Mouse (Mus musculus) erythroblast, embryonic 14.5 days (primary cell): ENCODE data around the gene Tardbp. TPM values are rescaled to one million over a fixed set of nuclear protein-coding genes. Genes with fewer than 3 reads are reported as not detected.

ENCODE experiments used
- H3K27me3 ChIP-seq: 2 replicates; pipeline ENCODE4 v1.6.1; 2012; ENCODE audit warnings: inconsistent platforms; ENCODE audit not compliant: control insufficient read depth
- H3K36me3 ChIP-seq: 2 replicates; pipeline ENCODE4 v1.6.1; 2012; ENCODE audit warnings: mild to moderate bottlenecking, inconsistent platforms; ENCODE audit not compliant: control insufficient read depth
- H3K4me1 ChIP-seq: 2 replicates; pipeline ENCODE4 v1.6.1; 2012; ENCODE audit warnings: inconsistent platforms; ENCODE audit not compliant: control insufficient read depth
- H3K4me3 ChIP-seq: replicated peaks from 2 replicates; pipeline ENCODE3; 2012; ENCODE audit warnings: moderate library complexity, mild to moderate bottlenecking, inconsistent platforms
- H3K9me3 ChIP-seq: 2 replicates; pipeline ENCODE4 v1.6.1; 2012; ENCODE audit warnings: low read length, inconsistent platforms, mixed read lengths; ENCODE audit not compliant: control insufficient read depth
- GATA1 ChIP-seq: IDR thresholded peaks from 2 replicates; pipeline ENCODE4 v1.6.1; 2012; ENCODE audit warnings: low read length, inconsistent platforms, mixed read lengths
- TAL1 ChIP-seq: IDR thresholded peaks from 3 replicates; pipeline ENCODE4 v1.6.1; 2012; ENCODE audit warnings: low read length, inconsistent platforms, mixed read lengths
- polyA plus RNA-seq: library from polyadenylated mRNA; stranded (reverse); fragments of >175 nt; gene quantifications from 2 replicates; pipeline ENCODE4 v1.2.3, GENCODE M21; 2012

Gene Tardbp
- 2.2 and 3.0 TPM in 2 replicates for polyA plus RNA-seq

- Histone ChIP-seq H3K4me3 (peak within 1 kb of the TSS; percentile 100), H3K27me3 (no peaks in the 10 kb centered on the region), H3K36me3 (peaks cover 39% of the 10 kb centered on the region), H3K4me1 (peaks cover 35% of the 10 kb centered on the region), H3K9me3 (no peaks in the 10 kb centered on the region)
- TF ChIP-seq GATA1 (no peak), TAL1 (no peak)
These were observed at the start of gene Tardbp for GRCm38 (mm10) chr4:148626623-148627185. Gene Tardbp (minus strand): TSS chr4:148627019.

- H3K4me3 ChIP-seq = no peak overlapping the region
- TF ChIP-seq TAL1 (no peak), GATA1 (no peak)
- H3K27me3 ChIP-seq = peaks cover 5% of the 10 kb centered on the region; the same call in 1 of the 2 replicates
- H3K4me1 ChIP-seq = peaks cover 15% of the 10 kb centered on the region
- H3K36me3 ChIP-seq = no peaks in the 10 kb centered on the region
- no peaks in the 10 kb centered on the region for H3K9me3 ChIP-seq
These were observed 49.6 kb upstream of the Tardbp start for GRCm38 (mm10) chr4:148676188-148676960.

- TF ChIP-seq TAL1 (no peak), GATA1 (no peak)
- no peaks in the 10 kb centered on the region for H3K9me3 ChIP-seq
- H3K4me3 ChIP-seq = no peak overlapping the region
- H3K36me3 ChIP-seq = no peaks in the 10 kb centered on the region
- peaks cover 5% of the 10 kb centered on the region for H3K4me1 ChIP-seq
- H3K27me3 ChIP-seq = peaks cover 8% of the 10 kb centered on the region; the same call in 1 of the 2 replicates
These were observed 48.2 kb upstream of the Tardbp start for GRCm38 (mm10) chr4:148675043-148675442.

DNA sequence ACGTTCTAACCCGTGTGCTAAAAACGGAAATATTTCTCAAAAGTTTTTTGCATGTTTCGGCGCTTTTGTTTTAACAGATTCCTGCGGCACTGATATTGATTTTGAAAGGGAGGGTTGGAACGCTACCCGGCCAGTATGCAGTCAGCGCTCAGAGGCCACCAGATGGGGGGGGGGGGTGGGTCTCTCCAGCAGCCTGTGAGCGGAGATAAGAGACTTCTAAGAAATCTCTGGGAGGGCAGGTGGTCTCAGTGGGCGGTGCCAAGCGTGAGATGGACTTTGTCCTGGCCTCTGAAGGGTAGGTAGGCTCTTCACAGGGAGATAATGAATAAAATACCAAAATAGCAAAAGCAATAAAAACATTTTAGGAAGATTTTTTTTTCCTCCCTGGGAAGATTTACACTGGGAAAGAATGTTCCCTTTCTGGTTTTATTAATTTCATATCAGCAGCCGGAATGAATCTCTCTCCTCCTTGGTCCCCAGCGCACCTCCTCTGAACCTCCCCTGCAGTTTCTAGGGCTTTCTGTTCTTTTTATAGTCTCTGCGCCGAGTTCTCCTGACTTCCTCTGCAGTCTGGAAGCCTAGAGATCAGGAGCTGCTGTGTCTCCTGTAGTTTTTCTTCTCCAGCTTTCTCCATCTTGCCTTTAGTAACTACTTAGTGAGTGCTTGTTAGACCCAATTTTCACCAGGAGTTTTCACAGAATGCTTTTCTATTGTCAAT is 44.6 kb upstream of the Tardbp start:
- Histone ChIP-seq H3K4me3 (no peak overlapping the region), H3K4me1 (peaks cover 2% of the 10 kb centered on the region), H3K27me3 (peaks cover 8% of the 10 kb centered on the region; the same call in 1 of the 2 replicates), H3K36me3 (no peaks in the 10 kb centered on the region), H3K9me3 (no peaks in the 10 kb centered on the region)
- TF ChIP-seq GATA1 (no peak), TAL1 (no peak)

DNA sequence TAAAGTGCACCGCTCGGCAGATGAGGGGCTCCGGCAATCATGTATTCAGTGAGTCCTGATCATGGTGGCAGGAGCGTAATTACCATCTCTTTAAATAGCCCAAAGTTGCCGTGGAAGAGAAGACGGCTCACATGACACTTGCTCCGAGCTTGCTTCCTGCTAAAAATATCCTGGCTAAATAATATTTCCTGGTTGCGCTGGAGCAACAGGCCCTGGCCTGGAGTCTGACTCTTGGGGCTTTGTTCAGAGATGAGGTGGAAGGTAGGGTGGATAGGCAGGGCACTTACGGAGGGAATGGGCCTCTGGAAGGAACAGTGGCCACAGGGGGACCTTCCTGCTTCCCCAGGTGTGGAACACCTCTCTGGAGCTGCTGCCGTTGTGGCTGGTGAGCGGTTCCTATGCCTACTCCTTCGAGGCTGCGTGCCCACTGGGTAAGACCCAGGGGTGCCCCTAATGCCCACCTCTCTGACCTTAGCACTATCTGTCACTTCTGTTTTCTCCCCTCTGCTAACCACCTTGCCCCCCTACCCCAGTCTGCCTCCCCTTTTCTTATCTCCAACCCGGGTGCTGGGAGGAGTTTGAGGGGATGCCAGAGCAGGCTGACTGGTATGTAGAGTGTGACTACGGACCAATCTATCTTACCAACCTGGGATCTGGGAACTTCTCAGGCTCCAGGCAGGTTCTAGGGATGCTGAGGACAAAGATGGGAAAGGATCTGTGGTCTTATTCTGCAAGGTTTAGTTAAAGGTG is 40.4 kb upstream of the Tardbp start:
- peaks cover 10% of the 10 kb centered on the region; the same call in 1 of the 2 replicates for H3K27me3 ChIP-seq
- H3K9me3 ChIP-seq = no peaks in the 10 kb centered on the region
- no peaks in the 10 kb centered on the region for H3K36me3 ChIP-seq
- no peak for TF ChIP-seq TAL1
- no peak for TF ChIP-seq GATA1
- H3K4me1 ChIP-seq = peaks cover 2% of the 10 kb centered on the region; the same call in 1 of the 2 replicates
- no peak overlapping the region for H3K4me3 ChIP-seq

GRCm38 (mm10) chr4:148664021-148664420 is 37.2 kb upstream of the Tardbp start:
- Histone ChIP-seq H3K36me3 (no peaks in the 10 kb centered on the region), H3K4me1 (no peaks in the 10 kb centered on the region), H3K4me3 (no peak overlapping the region), H3K27me3 (peaks cover 7% of the 10 kb centered on the region; the same call in 1 of the 2 replicates), H3K9me3 (no peaks in the 10 kb centered on the region)
- TF ChIP-seq TAL1 (no peak), GATA1 (no peak)

GRCm38 (mm10) chr4:148663326-148663725 is 36.5 kb upstream of the Tardbp start:
- no peaks in the 10 kb centered on the region for H3K4me1 ChIP-seq
- H3K27me3 ChIP-seq = peaks cover 7% of the 10 kb centered on the region; the same call in 1 of the 2 replicates
- no peaks in the 10 kb centered on the region for H3K9me3 ChIP-seq
- no peaks in the 10 kb centered on the region for H3K36me3 ChIP-seq
- no peak overlapping the region for H3K4me3 ChIP-seq
- TF ChIP-seq GATA1 (no peak), TAL1 (no peak)

DNA sequence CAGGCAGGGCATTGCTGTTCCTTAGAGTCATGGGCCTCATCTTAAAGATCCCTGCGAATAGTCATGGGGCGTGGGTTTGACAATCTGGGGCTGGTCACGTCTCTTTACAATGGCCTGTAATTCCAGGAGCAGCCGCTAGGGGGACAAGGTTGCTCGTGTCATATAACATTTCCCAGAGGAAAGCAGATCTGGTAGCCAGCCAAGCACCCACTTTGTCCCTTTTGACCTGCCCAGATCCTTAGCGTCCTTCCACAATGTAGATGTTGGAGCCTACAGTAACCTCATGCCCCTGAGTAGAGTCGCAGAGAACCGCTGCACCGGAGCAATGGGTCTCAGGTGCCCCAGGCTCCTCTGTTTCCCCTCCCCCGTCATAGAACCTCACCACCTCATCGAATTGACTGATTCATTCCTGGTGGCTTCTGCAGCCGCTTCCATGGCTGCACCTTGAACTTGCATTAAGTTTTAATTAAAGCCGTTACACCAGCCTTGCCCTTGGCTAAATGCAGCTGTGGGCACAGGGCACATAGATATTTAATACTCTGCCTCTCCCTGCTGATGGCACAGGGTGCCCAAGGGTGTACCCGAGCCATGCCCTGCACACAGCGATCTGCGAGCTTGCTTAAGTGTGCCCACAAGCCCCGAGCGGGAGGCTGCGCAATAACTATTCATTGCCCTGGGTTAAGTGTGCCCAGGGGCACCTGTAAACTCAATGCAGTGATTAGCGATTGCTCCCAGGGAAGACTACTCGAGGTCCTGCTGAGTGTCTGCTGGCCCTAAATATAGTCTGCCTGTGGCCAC is 35.5 kb upstream of the Tardbp start:
- Histone ChIP-seq H3K9me3 (no peaks in the 10 kb centered on the region), H3K4me1 (no peaks in the 10 kb centered on the region), H3K36me3 (no peaks in the 10 kb centered on the region), H3K27me3 (peaks cover 7% of the 10 kb centered on the region; the same call in 1 of the 2 replicates), H3K4me3 (no peak overlapping the region)
- TF ChIP-seq GATA1 (no peak), TAL1 (no peak)
